Mouse (Mus musculus) myocyte (in vitro differentiated cells): ENCODE data around the gene Klf11.
A peak's percentile ranks its signal among the peaks of the same experiment; 100 is the strongest.

ENCODE experiments used
- CEBPB ChIP-seq: IDR thresholded peaks from 2 replicates; pipeline ENCODE4 v1.6.1; 2011; ENCODE audit warnings: mild to moderate bottlenecking, moderate library complexity; ENCODE audit not compliant: poor library complexity, insufficient read depth, severe bottlenecking
- MAX ChIP-seq: IDR thresholded peaks from one replicate; pipeline ENCODE4 v1.6.1; 2011; ENCODE audit warnings: low read depth, mild to moderate bottlenecking, control low read depth
- MYOD1 ChIP-seq, 3 experiments: IDR thresholded peaks; one replicate each; pipeline ENCODE4 v1.6.1; 2011; ENCODE audit warnings: control low read depth in 2 of 3, low read depth in 2 of 3, mild to moderate bottlenecking in 2 of 3, moderate library complexity in 1 of 3; ENCODE audit not compliant: insufficient read length in 2 of 3, control insufficient read depth in 1 of 3
- MYOG ChIP-seq, 3 experiments: IDR thresholded peaks; one replicate each; pipeline ENCODE4 v1.6.1; 2011; ENCODE audit warnings: control low read depth in 2 of 3, low read depth in 2 of 3, mild to moderate bottlenecking in 2 of 3; ENCODE audit not compliant: insufficient read length in 2 of 3, control insufficient read depth in 1 of 3, insufficient read depth in 1 of 3
- POLR2A ChIP-seq: IDR thresholded peaks from one replicate; pipeline ENCODE4 v1.6.1; 2011; ENCODE audit warnings: low read depth, mild to moderate bottlenecking, control low read depth, moderate library complexity; ENCODE audit not compliant: insufficient read length

DNA sequence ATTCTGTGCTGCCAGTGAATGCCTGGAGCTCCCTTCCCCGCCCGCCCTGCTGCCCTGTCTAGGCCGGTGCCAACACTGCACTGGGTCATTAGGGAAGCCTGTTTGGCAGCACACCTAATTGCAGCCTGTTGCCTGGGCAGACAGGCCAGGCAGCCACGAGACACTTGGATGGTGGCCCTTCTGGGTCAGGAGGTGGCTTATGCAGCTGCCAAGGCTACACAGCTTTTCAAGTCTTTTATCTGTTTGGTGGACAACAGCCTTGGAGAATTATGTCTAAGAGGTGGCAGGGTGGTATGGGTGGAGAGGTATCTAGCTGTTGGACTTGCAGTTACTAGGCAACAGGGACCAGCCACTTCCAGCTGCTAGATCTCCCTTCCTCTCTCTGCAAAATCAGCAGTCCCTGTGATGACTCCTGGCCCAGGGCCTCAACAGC lies 8.7 kb upstream of the Klf11 start:
- TF ChIP-seq POLR2A: no peak
- TF ChIP-seq MAX: no peak
- no peak for TF ChIP-seq CEBPB
- peak in 1 of 3 experiments; percentile 35 for TF ChIP-seq MYOD1 (IDR thresholded peaks at IDR 0.05; ENCODE audit: control insufficient read depth in 1 of 3, insufficient read length in 2 of 3, low read depth in 2 of 3)
- peak in 1 of 3 experiments; percentile 41 for TF ChIP-seq MYOG (IDR thresholded peaks at IDR 0.05; ENCODE audit: control insufficient read depth in 1 of 3, insufficient read depth in 1 of 3, insufficient read length in 2 of 3, low read depth in 2 of 3)
